ENCODE assay signal across 13 mouse cellular contexts in genomic region chr9:40505471-40506312, GRCm38 (mm10). TPM values are rescaled to one million over a fixed set of nuclear protein-coding genes. Genes with fewer than 3 reads are reported as not detected.
DNase-seq lines count a peak whose midpoint lies in the region.
"Had no signal": no experiment of that assay in that cellular context is flagged by ENCODE, and none has a peak within 500 bp of the region (broad histone marks: within the 10 kb centered on the region; RNA-seq: fewer than 3 reads in every experiment).

No protein-coding gene starts in this region.

- peak; percentile 43 to 45 for DNase-seq in layer of hippocampus, adult 8-10 months (ENCODE audit: low spot score in 2 of 2)
- DNase-seq in layer of hippocampus, adult 9-10 months (ENCODE audit: low spot score): no peak
- peak; percentile 69 for DNase-seq in cerebellum, adult 9-10 months
- peak; percentile 20 to 40 for DNase-seq in frontal cortex, postnatal 14 days (ENCODE audit: low spot score in 2 of 2)
- peak; percentile 32 to 48 for DNase-seq in natural killer cell, adult 2 months (ENCODE audit: low spot score in 2 of 2)
- no peak for DNase-seq in spleen, adult 18-20 months
- DNase-seq in adrenal gland, postnatal 14 days: no peak
- no peak for DNase-seq in spleen, postnatal 36 days (ENCODE audit: low spot score in 2 of 2)
- DNase-seq: gastrocnemius, postnatal 25 days; kidney, adult 18-20 months; liver, embryonic 13.5 days; lung, postnatal 10 days; retina, postnatal 1 day had no signal

RNA-seq across cellular contexts. Expression of gene Gramd1b, which starts 25.5 kb away (rescaled TPM):
- total RNA-seq in layer of hippocampus, adult 8-10 months (2022): 100 to 1,000 TPM; 134 to 191 (median 158) TPM
- total RNA-seq in adrenal gland, postnatal 14 days (2021): 452 and 489 TPM in 2 replicates

Comparison
In these comparisons a context has a peak if more than half of its experiments do, and no peak if none do; other contexts are left out.
1. DNase-seq: peak in layer of hippocampus, adult 8-10 months (2 of 2), cerebellum, adult 9-10 months (single experiment), frontal cortex, postnatal 14 days (2 of 2) and natural killer cell, adult 2 months (2 of 2); none in layer of hippocampus, adult 9-10 months (single experiment), spleen, adult 18-20 months (0 of 2), adrenal gland, postnatal 14 days (single experiment) and spleen, postnatal 36 days (0 of 2).